Mouse (Mus musculus): ENCODE results near the gene Lrrc36. TPM values are rescaled to one million over a fixed set of nuclear protein-coding genes. Genes with fewer than 3 reads are reported as not detected.

The Lrrc36 gene
- total RNA-seq, 2 experiments from 2014 or later = 1.6 to 1.7 TPM

- no peak for DNase-seq (ENCODE audit: low spot score in 2 of 2)
These were observed 52.9 kb downstream of the Lrrc36 start for GRCm38 (mm10) chr8:105466246-105466645.

GRCm38 (mm10) chr8:105466700-105467291 lies 53.4 kb downstream of the Lrrc36 start:
- DNase-seq (ENCODE audit: low spot score in 2 of 2) = no peak

- DNase-seq (ENCODE audit: low spot score in 2 of 2) = no peak
These were observed 54.1 kb downstream of the Lrrc36 start for GRCm38 (mm10) chr8:105467396-105467985.

- no peak for DNase-seq (ENCODE audit: low spot score in 2 of 2)
These were observed 54.8 kb downstream of the Lrrc36 start for GRCm38 (mm10) chr8:105468002-105468720.

GRCm38 (mm10) chr8:105469041-105469695 lies 55.8 kb downstream of the Lrrc36 start:
- DNase-seq (ENCODE audit: low spot score in 2 of 2) = peak in 1 of 2 experiments; percentile 50

- DNase-seq (ENCODE audit: low spot score in 2 of 2) = no peak
These were observed 56.4 kb downstream of the Lrrc36 start for GRCm38 (mm10) chr8:105469816-105470215.

GRCm38 (mm10) chr8:105470262-105470661 lies 56.9 kb downstream of the Lrrc36 start:
- no peak for DNase-seq (ENCODE audit: low spot score in 2 of 2)

- no peak for DNase-seq (ENCODE audit: low spot score in 2 of 2)
These were observed 57.4 kb downstream of the Lrrc36 start for GRCm38 (mm10) chr8:105470681-105471313.

GRCm38 (mm10) chr8:105471314-105472015 lies 58.1 kb downstream of the Lrrc36 start, which contains the start of gene Tppp3:
Gene Tppp3 (minus strand): TSS chr8:105471526.
- DNase-seq (ENCODE audit: low spot score in 2 of 2) = peak; percentile 90 to 96

GRCm38 (mm10) chr8:105472414-105472932 lies 59.1 kb downstream of the Lrrc36 start:
- no peak for DNase-seq (ENCODE audit: low spot score in 2 of 2)

GRCm38 (mm10) chr8:105472983-105473382 lies 59.6 kb downstream of the Lrrc36 start:
- no peak for DNase-seq (ENCODE audit: low spot score in 2 of 2)

- peak in 1 of 2 experiments; percentile 68 for DNase-seq (ENCODE audit: low spot score in 2 of 2)
These were observed 60.6 kb downstream of the Lrrc36 start for GRCm38 (mm10) chr8:105473816-105474606.

GRCm38 (mm10) chr8:105474680-105475079 lies 61.3 kb downstream of the Lrrc36 start:
- DNase-seq (ENCODE audit: low spot score in 2 of 2) = no peak

GRCm38 (mm10) chr8:105475254-105475653 lies 61.9 kb downstream of the Lrrc36 start:
- DNase-seq (ENCODE audit: low spot score in 2 of 2) = peak in 1 of 2 experiments; percentile 74

GRCm38 (mm10) chr8:105475742-105476141 lies 62.4 kb downstream of the Lrrc36 start:
- no peak for DNase-seq (ENCODE audit: low spot score in 2 of 2)

- no peak for DNase-seq (ENCODE audit: low spot score in 2 of 2)
These were observed 62.8 kb downstream of the Lrrc36 start for GRCm38 (mm10) chr8:105476161-105476560.

GRCm38 (mm10) chr8:105476628-105477413 lies 63.5 kb downstream of the Lrrc36 start:
- peak in 1 of 2 experiments; percentile 73 for DNase-seq (ENCODE audit: low spot score in 2 of 2)

GRCm38 (mm10) chr8:105477792-105478191 lies 64.4 kb downstream of the Lrrc36 start:
- DNase-seq (ENCODE audit: low spot score in 2 of 2) = no peak

- DNase-seq (ENCODE audit: low spot score in 2 of 2) = no peak
These were observed 67.6 kb downstream of the Lrrc36 start for GRCm38 (mm10) chr8:105481013-105481412.
